Mouse (Mus musculus): Measurements from ENCODE around the gene Cops2.
A peak's percentile ranks its signal among the peaks of the same experiment; 100 is the strongest.

Cops2 gene

GRCm38 (mm10) chr2:125858521-125859280, at the start of gene Cops2, which contains the start of gene Galk2:
Cops2 (minus strand) TSS chr2:125859139.
Galk2 (plus strand) TSS chr2:125859109.
- DNase-seq (ENCODE audit: low read depth, low spot score) = peak; percentile 98

- DNase-seq (ENCODE audit: low read depth, low spot score) = no peak
Observed at GRCm38 (mm10) chr2:125907580-125908255, 48.8 kb upstream of the Cops2 start.

GRCm38 (mm10) chr2:125906407-125907066, 47.6 kb upstream of the Cops2 start:
- DNase-seq (ENCODE audit: low read depth, low spot score) = no peak

GRCm38 (mm10) chr2:125901426-125901825, 42.5 kb upstream of the Cops2 start:
- no peak for DNase-seq (ENCODE audit: low read depth, low spot score)

GRCm38 (mm10) chr2:125900797-125901410, 42.0 kb upstream of the Cops2 start:
- DNase-seq (ENCODE audit: low read depth, low spot score) = no peak

- DNase-seq (ENCODE audit: low read depth, low spot score) = no peak
Observed at GRCm38 (mm10) chr2:125896355-125896754, 37.4 kb upstream of the Cops2 start.

- DNase-seq (ENCODE audit: low read depth, low spot score) = no peak
Observed at GRCm38 (mm10) chr2:125895099-125895498, 36.2 kb upstream of the Cops2 start.

- peak; percentile 22 for DNase-seq (ENCODE audit: low read depth, low spot score)
Observed at GRCm38 (mm10) chr2:125893096-125893495, 34.2 kb upstream of the Cops2 start.

- DNase-seq (ENCODE audit: low read depth, low spot score) = no peak
Observed at GRCm38 (mm10) chr2:125885891-125886576, 27.1 kb upstream of the Cops2 start.

GRCm38 (mm10) chr2:125870159-125870558, 11.2 kb upstream of the Cops2 start:
- DNase-seq (ENCODE audit: low read depth, low spot score) = no peak

- peak; percentile 75 for DNase-seq (ENCODE audit: low read depth, low spot score)
Observed at GRCm38 (mm10) chr2:125868301-125868700, 9.4 kb upstream of the Cops2 start.

- DNase-seq (ENCODE audit: low read depth, low spot score) = peak; percentile 88
Observed at GRCm38 (mm10) chr2:125866058-125866740, 7.3 kb upstream of the Cops2 start.

GRCm38 (mm10) chr2:125865585-125865984, 6.6 kb upstream of the Cops2 start:
- DNase-seq (ENCODE audit: low read depth, low spot score) = no peak

- no peak for DNase-seq (ENCODE audit: low read depth, low spot score)
Observed at GRCm38 (mm10) chr2:125864551-125864950, 5.6 kb upstream of the Cops2 start.

- DNase-seq (ENCODE audit: low read depth, low spot score) = no peak
Observed at GRCm38 (mm10) chr2:125863799-125864198, 4.9 kb upstream of the Cops2 start.

- no peak for DNase-seq (ENCODE audit: low read depth, low spot score)
Observed at GRCm38 (mm10) chr2:125857707-125858106, 1.2 kb downstream of the Cops2 start.

- no peak for DNase-seq (ENCODE audit: low read depth, low spot score)
Observed at GRCm38 (mm10) chr2:125851237-125851636, 7.7 kb downstream of the Cops2 start.

GRCm38 (mm10) chr2:125838708-125839284, 20.1 kb downstream of the Cops2 start:
- no peak for DNase-seq (ENCODE audit: low read depth, low spot score)

- peak; percentile 9 for DNase-seq (ENCODE audit: low read depth, low spot score)
Observed at GRCm38 (mm10) chr2:125838091-125838490, 20.8 kb downstream of the Cops2 start.

- no peak for DNase-seq (ENCODE audit: low read depth, low spot score)
Observed at GRCm38 (mm10) chr2:125829924-125830323, 29.0 kb downstream of the Cops2 start.
